Mouse (Mus musculus): ENCODE measurements at regions not wholly inside any gene's neighbourhood (a gene's known extent, or its start where the extent isn't known, plus 50 kb on each side); places are given as distances from the start of the nearest gene placed in this dataset.

- Histone ChIP-seq H3K27ac (no peak overlapping the region), H3K4me2 (ENCODE audit: low read depth) (no peak overlapping the region), H3K9me3 (ENCODE audit: control insufficient read depth, low read length) (no peaks in the 10 kb centered on the region), H3K4me3 (ENCODE audit: insufficient read depth in 1 of 2, low read depth in 2 of 2, low read length in 2 of 2) (no peak overlapping the region), H3K9ac (replicated peaks) (no peak overlapping the region), H3K36me3 (replicated peaks; ENCODE audit: control insufficient read depth, insufficient read depth, low read depth) (no peaks in the 10 kb centered on the region), H3K4me1 (replicated peaks; ENCODE audit: control insufficient read depth in 2 of 2, insufficient read depth in 2 of 2, low read length in 1 of 2) (no peaks in the 10 kb centered on the region), H3K27me3 (ENCODE audit: control insufficient read depth, insufficient read depth, low read length) (no peaks in the 10 kb centered on the region)
- ATAC-seq (ENCODE audit: insufficient read depth) (no peak), DNase-seq (ENCODE audit: low read depth in 3 of 3, low spot score in 3 of 3) (no peak)
- 68% methylated on average over 7 of the region's 7 CpGs for WGBS (ENCODE audit: insufficient replicate concordance)
- TF ChIP-seq EP300 (IDR thresholded peaks at IDR 0.05; ENCODE audit: low read depth) = no peak
- no peak for TF ChIP-seq CTCF (IDR thresholded peaks at IDR 0.05; ENCODE audit: low read depth)
Observed at GRCm38 (mm10) chr7:111374534-111374933, 291.7 kb upstream of the Eif4g2 start.

GRCm38 (mm10) chr7:111373380-111374173, 290.7 kb upstream of the Eif4g2 start:
- Histone ChIP-seq H3K9ac (replicated peaks) (no peak overlapping the region), H3K4me2 (ENCODE audit: low read depth) (no peak overlapping the region), H3K4me1 (replicated peaks; ENCODE audit: control insufficient read depth in 2 of 2, insufficient read depth in 2 of 2, low read length in 1 of 2) (no peaks in the 10 kb centered on the region), H3K27ac (no peak overlapping the region), H3K27me3 (ENCODE audit: control insufficient read depth, insufficient read depth, low read length) (no peaks in the 10 kb centered on the region), H3K36me3 (replicated peaks; ENCODE audit: control insufficient read depth, insufficient read depth, low read depth) (no peaks in the 10 kb centered on the region), H3K4me3 (ENCODE audit: insufficient read depth in 1 of 2, low read depth in 2 of 2, low read length in 2 of 2) (no peak overlapping the region), H3K9me3 (ENCODE audit: control insufficient read depth, low read length) (no peaks in the 10 kb centered on the region)
- ATAC-seq (ENCODE audit: insufficient read depth) (no peak), DNase-seq (ENCODE audit: low read depth in 3 of 3, low spot score in 3 of 3) (no peak)
- TF ChIP-seq EP300 (IDR thresholded peaks at IDR 0.05; ENCODE audit: low read depth) = no peak
- no peak for TF ChIP-seq CTCF (IDR thresholded peaks at IDR 0.05; ENCODE audit: low read depth)
- 68% methylated on average over 10 of the region's 10 CpGs for WGBS (ENCODE audit: insufficient replicate concordance)

GRCm38 (mm10) chr7:111370421-111370887, 287.6 kb upstream of the Eif4g2 start:
- DNase-seq (ENCODE audit: low read depth in 3 of 3, low spot score in 3 of 3) = no peak
- WGBS (ENCODE audit: insufficient replicate concordance) = 23% methylated on average over 2 of the region's 2 CpGs

GRCm38 (mm10) chr7:111368296-111369004, 285.6 kb upstream of the Eif4g2 start:
- DNase-seq (ENCODE audit: low read depth in 3 of 3, low spot score in 3 of 3) = no peak
- H3K27ac ChIP-seq = no peak overlapping the region
- H3K4me3 ChIP-seq (ENCODE audit: insufficient read depth in 1 of 2, low read depth in 2 of 2, low read length in 2 of 2) = no peak overlapping the region
- no peak for ATAC-seq (ENCODE audit: insufficient read depth)
- TF ChIP-seq CTCF (IDR thresholded peaks at IDR 0.05; ENCODE audit: low read depth) (no peak), EP300 (IDR thresholded peaks at IDR 0.05; ENCODE audit: low read depth) (no peak)
- WGBS (ENCODE audit: insufficient replicate concordance) = 46% methylated on average over 2 of the region's 2 CpGs
- H3K9me3 ChIP-seq (ENCODE audit: control insufficient read depth, low read length) = no peaks in the 10 kb centered on the region
- H3K36me3 ChIP-seq (replicated peaks; ENCODE audit: control insufficient read depth, insufficient read depth, low read depth) = no peaks in the 10 kb centered on the region
- H3K4me1 ChIP-seq (replicated peaks; ENCODE audit: control insufficient read depth in 2 of 2, insufficient read depth in 2 of 2, low read length in 1 of 2) = no peaks in the 10 kb centered on the region
- H3K27me3 ChIP-seq (ENCODE audit: control insufficient read depth, insufficient read depth, low read length) = no peaks in the 10 kb centered on the region
- no peak overlapping the region for H3K9ac ChIP-seq (replicated peaks)
- H3K4me2 ChIP-seq (ENCODE audit: low read depth) = no peak overlapping the region

More at GRCm38 (mm10) chr7:111370421-111370887, 287.6 kb upstream of the Eif4g2 start:
- ATAC-seq (ENCODE audit: insufficient read depth) = no peak
- H3K4me1 ChIP-seq (replicated peaks; ENCODE audit: control insufficient read depth in 2 of 2, insufficient read depth in 2 of 2, low read length in 1 of 2) = no peaks in the 10 kb centered on the region
- H3K9ac ChIP-seq (replicated peaks) = no peak overlapping the region
- TF ChIP-seq CTCF (IDR thresholded peaks at IDR 0.05; ENCODE audit: low read depth) (no peak), EP300 (IDR thresholded peaks at IDR 0.05; ENCODE audit: low read depth) (no peak)
- no peaks in the 10 kb centered on the region for H3K27me3 ChIP-seq (ENCODE audit: control insufficient read depth, insufficient read depth, low read length)
- H3K4me3 ChIP-seq (ENCODE audit: insufficient read depth in 1 of 2, low read depth in 2 of 2, low read length in 2 of 2) = no peak overlapping the region
- no peaks in the 10 kb centered on the region for H3K36me3 ChIP-seq (replicated peaks; ENCODE audit: control insufficient read depth, insufficient read depth, low read depth)
- H3K27ac ChIP-seq = no peak overlapping the region
- H3K9me3 ChIP-seq (ENCODE audit: control insufficient read depth, low read length) = no peaks in the 10 kb centered on the region
- H3K4me2 ChIP-seq (ENCODE audit: low read depth) = no peak overlapping the region

GRCm38 (mm10) chr7:111366951-111367653, 284.3 kb upstream of the Eif4g2 start:
- Histone ChIP-seq H3K4me2 (ENCODE audit: low read depth) (no peak overlapping the region), H3K36me3 (replicated peaks; ENCODE audit: control insufficient read depth, insufficient read depth, low read depth) (no peaks in the 10 kb centered on the region), H3K4me1 (replicated peaks; ENCODE audit: control insufficient read depth in 2 of 2, insufficient read depth in 2 of 2, low read length in 1 of 2) (no peaks in the 10 kb centered on the region), H3K9ac (replicated peaks) (no peak overlapping the region), H3K4me3 (ENCODE audit: insufficient read depth in 1 of 2, low read depth in 2 of 2, low read length in 2 of 2) (no peak overlapping the region), H3K9me3 (ENCODE audit: control insufficient read depth, low read length) (no peaks in the 10 kb centered on the region), H3K27ac (no peak overlapping the region), H3K27me3 (ENCODE audit: control insufficient read depth, insufficient read depth, low read length) (no peaks in the 10 kb centered on the region)
- no peak for ATAC-seq (ENCODE audit: insufficient read depth)
- DNase-seq (ENCODE audit: low read depth in 3 of 3, low spot score in 3 of 3) = no peak
- TF ChIP-seq EP300 (IDR thresholded peaks at IDR 0.05; ENCODE audit: low read depth) = no peak
- TF ChIP-seq CTCF (IDR thresholded peaks at IDR 0.05; ENCODE audit: low read depth) = no peak
- 55% methylated on average over 4 of the region's 4 CpGs for WGBS (ENCODE audit: insufficient replicate concordance)

All from liver, embryonic 14.5 days (tissue).